Mouse (Mus musculus): Measurements from ENCODE around the gene Ccl1. TPM values are rescaled to one million over a fixed set of nuclear protein-coding genes. Genes with fewer than 3 reads are reported as not detected.

Ccl1 gene
- polyA plus RNA-seq (2015; fragmentation: Nextera tagmentation; extraction: Ambion mirVana): not detected in 2 replicates

GRCm38 (mm10) chr11:82305590-82305989 lies at the start of gene Ccl1:
Gene Ccl1 (minus strand): TSS chr11:82305690.
- WGBS: 76% methylated on average over 4 of the region's 4 CpGs

GRCm38 (mm10) chr11:82351039-82351438 lies 45.5 kb upstream of the Ccl1 start:
- Histone ChIP-seq H3K9me3 (ENCODE audit: control insufficient read depth, low read length) (no peaks in the 10 kb centered on the region), H3K9ac (ENCODE audit: low read length) (no peak overlapping the region), H3K27ac (ENCODE audit: low read length) (no peak overlapping the region), H3K27me3 (ENCODE audit: control insufficient read depth, insufficient read depth, low read depth, low read length) (no peaks in the 10 kb centered on the region), H3K36me3 (ENCODE audit: control insufficient read depth, insufficient read depth, low read length) (no peaks in the 10 kb centered on the region), H3K4me1 (replicated peaks; ENCODE audit: control insufficient read depth, insufficient read depth, low read length) (no peaks in the 10 kb centered on the region), H3K4me2 (ENCODE audit: low read depth, low read length) (no peak overlapping the region), H3K4me3 (ENCODE audit: low read length) (no peak overlapping the region)
- no peak for ATAC-seq (ENCODE audit: low read depth)
- 72% methylated on average over 10 of the region's 10 CpGs for WGBS

More at GRCm38 (mm10) chr11:82305590-82305989, at the start of gene Ccl1:
- H3K27me3 ChIP-seq (ENCODE audit: control insufficient read depth, insufficient read depth, low read depth, low read length): no peaks in the 10 kb centered on the region
- no peak within 1 kb of the TSS for H3K27ac ChIP-seq (ENCODE audit: low read length)
- H3K9me3 ChIP-seq (ENCODE audit: control insufficient read depth, low read length): no peaks in the 10 kb centered on the region
- no peak within 1 kb of the TSS for H3K4me2 ChIP-seq (ENCODE audit: low read depth, low read length)
- no peak for ATAC-seq (ENCODE audit: low read depth)
- no peak within 1 kb of the TSS for H3K4me3 ChIP-seq (ENCODE audit: low read length)
- H3K9ac ChIP-seq (ENCODE audit: low read length): no peak within 1 kb of the TSS
- no peaks in the 10 kb centered on the region for H3K4me1 ChIP-seq (replicated peaks; ENCODE audit: control insufficient read depth, insufficient read depth, low read length)
- H3K36me3 ChIP-seq (ENCODE audit: control insufficient read depth, insufficient read depth, low read length): no peaks in the 10 kb centered on the region

- H3K9me3 ChIP-seq (ENCODE audit: control insufficient read depth, low read length): no peaks in the 10 kb centered on the region
- H3K9ac ChIP-seq (ENCODE audit: low read length): no peak overlapping the region
- H3K27me3 ChIP-seq (ENCODE audit: control insufficient read depth, insufficient read depth, low read depth, low read length): no peaks in the 10 kb centered on the region
- no peaks in the 10 kb centered on the region for H3K36me3 ChIP-seq (ENCODE audit: control insufficient read depth, insufficient read depth, low read length)
- no peak overlapping the region for H3K27ac ChIP-seq (ENCODE audit: low read length)
- no peak overlapping the region for H3K4me3 ChIP-seq (ENCODE audit: low read length)
- H3K4me2 ChIP-seq (ENCODE audit: low read depth, low read length): no peak overlapping the region
- H3K4me1 ChIP-seq (replicated peaks; ENCODE audit: control insufficient read depth, insufficient read depth, low read length): peaks cover 4% of the 10 kb centered on the region; the same call in 1 of the 2 replicates
- ATAC-seq (ENCODE audit: low read depth): no peak
- 33% methylated on average over 2 of the region's 2 CpGs for WGBS
Observed at GRCm38 (mm10) chr11:82340900-82341299, 35.4 kb upstream of the Ccl1 start.

GRCm38 (mm10) chr11:82340416-82340815 lies 34.9 kb upstream of the Ccl1 start:
- no peak overlapping the region for H3K27ac ChIP-seq (ENCODE audit: low read length)
- peaks cover 4% of the 10 kb centered on the region; the same call in 1 of the 2 replicates for H3K4me1 ChIP-seq (replicated peaks; ENCODE audit: control insufficient read depth, insufficient read depth, low read length)
- H3K4me3 ChIP-seq (ENCODE audit: low read length): no peak overlapping the region
- no peak overlapping the region for H3K9ac ChIP-seq (ENCODE audit: low read length)
- no peak for ATAC-seq (ENCODE audit: low read depth)
- WGBS: 27% methylated on average over 6 of the region's 6 CpGs
- no peaks in the 10 kb centered on the region for H3K27me3 ChIP-seq (ENCODE audit: control insufficient read depth, insufficient read depth, low read depth, low read length)
- no peaks in the 10 kb centered on the region for H3K9me3 ChIP-seq (ENCODE audit: control insufficient read depth, low read length)
- no peaks in the 10 kb centered on the region for H3K36me3 ChIP-seq (ENCODE audit: control insufficient read depth, insufficient read depth, low read length)
- H3K4me2 ChIP-seq (ENCODE audit: low read depth, low read length): no peak overlapping the region

- no peaks in the 10 kb centered on the region for H3K36me3 ChIP-seq (ENCODE audit: control insufficient read depth, insufficient read depth, low read length)
- no peak overlapping the region for H3K4me3 ChIP-seq (ENCODE audit: low read length)
- H3K9ac ChIP-seq (ENCODE audit: low read length): no peak overlapping the region
- peaks cover 4% of the 10 kb centered on the region; the same call in 1 of the 2 replicates for H3K4me1 ChIP-seq (replicated peaks; ENCODE audit: control insufficient read depth, insufficient read depth, low read length)
- no peak for ATAC-seq (ENCODE audit: low read depth)
- no peaks in the 10 kb centered on the region for H3K27me3 ChIP-seq (ENCODE audit: control insufficient read depth, insufficient read depth, low read depth, low read length)
- H3K9me3 ChIP-seq (ENCODE audit: control insufficient read depth, low read length): no peaks in the 10 kb centered on the region
- no peak overlapping the region for H3K4me2 ChIP-seq (ENCODE audit: low read depth, low read length)
- no peak overlapping the region for H3K27ac ChIP-seq (ENCODE audit: low read length)
- WGBS: 16% methylated on average over 7 of the region's 7 CpGs
Observed at GRCm38 (mm10) chr11:82339921-82340401, 34.5 kb upstream of the Ccl1 start.

- H3K36me3 ChIP-seq (ENCODE audit: control insufficient read depth, insufficient read depth, low read length): no peaks in the 10 kb centered on the region
- no peak overlapping the region for H3K27ac ChIP-seq (ENCODE audit: low read length)
- ATAC-seq (ENCODE audit: low read depth): no peak
- no peaks in the 10 kb centered on the region for H3K27me3 ChIP-seq (ENCODE audit: control insufficient read depth, insufficient read depth, low read depth, low read length)
- no peak overlapping the region for H3K9ac ChIP-seq (ENCODE audit: low read length)
- H3K4me2 ChIP-seq (ENCODE audit: low read depth, low read length): no peak overlapping the region
- H3K4me1 ChIP-seq (replicated peaks; ENCODE audit: control insufficient read depth, insufficient read depth, low read length): no peaks in the 10 kb centered on the region
- WGBS: 34% methylated on average over 7 of the region's 7 CpGs
- no peaks in the 10 kb centered on the region for H3K9me3 ChIP-seq (ENCODE audit: control insufficient read depth, low read length)
- H3K4me3 ChIP-seq (ENCODE audit: low read length): no peak overlapping the region
Observed at GRCm38 (mm10) chr11:82313153-82313552, 7.7 kb upstream of the Ccl1 start.

GRCm38 (mm10) chr11:82310336-82311045 lies 5.0 kb upstream of the Ccl1 start:
- Histone ChIP-seq H3K27ac (ENCODE audit: low read length) (no peak overlapping the region), H3K36me3 (ENCODE audit: control insufficient read depth, insufficient read depth, low read length) (no peaks in the 10 kb centered on the region), H3K4me1 (replicated peaks; ENCODE audit: control insufficient read depth, insufficient read depth, low read length) (no peaks in the 10 kb centered on the region), H3K9me3 (ENCODE audit: control insufficient read depth, low read length) (no peaks in the 10 kb centered on the region), H3K4me3 (ENCODE audit: low read length) (no peak overlapping the region), H3K4me2 (ENCODE audit: low read depth, low read length) (no peak overlapping the region), H3K27me3 (ENCODE audit: control insufficient read depth, insufficient read depth, low read depth, low read length) (no peaks in the 10 kb centered on the region), H3K9ac (ENCODE audit: low read length) (no peak overlapping the region)
- WGBS: 21% methylated on average over 11 of the region's 12 CpGs
- ATAC-seq (ENCODE audit: low read depth): no peak

GRCm38 (mm10) chr11:82297895-82298294 lies 7.6 kb downstream of the Ccl1 start:
- H3K4me3 ChIP-seq (ENCODE audit: low read length): no peak overlapping the region
- 77% methylated on average over 4 of the region's 4 CpGs for WGBS

GRCm38 (mm10) chr11:82290841-82291240 lies 14.6 kb downstream of the Ccl1 start:
- no peak overlapping the region for H3K4me3 ChIP-seq (ENCODE audit: low read length)
- H3K9me3 ChIP-seq (ENCODE audit: control insufficient read depth, low read length): 0 out of 2 replicates have a peak, but pooled peaks cover 2% of the 10 kb centered on the region
- ATAC-seq (ENCODE audit: low read depth): no peak
- no peak overlapping the region for H3K9ac ChIP-seq (ENCODE audit: low read length)
- no peaks in the 10 kb centered on the region for H3K27me3 ChIP-seq (ENCODE audit: control insufficient read depth, insufficient read depth, low read depth, low read length)
- H3K4me1 ChIP-seq (replicated peaks; ENCODE audit: control insufficient read depth, insufficient read depth, low read length): no peaks in the 10 kb centered on the region
- no peak overlapping the region for H3K4me2 ChIP-seq (ENCODE audit: low read depth, low read length)
- H3K27ac ChIP-seq (ENCODE audit: low read length): no peak overlapping the region
- H3K36me3 ChIP-seq (ENCODE audit: control insufficient read depth, insufficient read depth, low read length): no peaks in the 10 kb centered on the region

More at GRCm38 (mm10) chr11:82297895-82298294, 7.6 kb downstream of the Ccl1 start:
- Histone ChIP-seq H3K36me3 (ENCODE audit: control insufficient read depth, insufficient read depth, low read length) (no peaks in the 10 kb centered on the region), H3K9ac (ENCODE audit: low read length) (no peak overlapping the region), H3K27ac (ENCODE audit: low read length) (no peak overlapping the region), H3K4me2 (ENCODE audit: low read depth, low read length) (no peak overlapping the region), H3K4me1 (replicated peaks; ENCODE audit: control insufficient read depth, insufficient read depth, low read length) (no peaks in the 10 kb centered on the region), H3K27me3 (ENCODE audit: control insufficient read depth, insufficient read depth, low read depth, low read length) (no peaks in the 10 kb centered on the region), H3K9me3 (ENCODE audit: control insufficient read depth, low read length) (no peaks in the 10 kb centered on the region)
- ATAC-seq (ENCODE audit: low read depth): no peak
